Mouse (Mus musculus) spleen, adult 2 months (tissue): ENCODE measurements around the gene Ambra1. TPM values are rescaled to one million over a fixed set of nuclear protein-coding genes. Genes with fewer than 3 reads are reported as not detected.
A peak's percentile ranks its signal among the peaks of the same experiment; 100 is the strongest.

Experiments
- DNase-seq, 2 experiments: peaks; one replicate each; pipeline versions ENCODE4 v3.0.0 to v3.0.0-alpha.2; 2012 to 2021; ENCODE audit warnings: low spot score in 2 of 2, low read depth in 1 of 2
- H3K27ac ChIP-seq: fragments of 200-500 bp; 2 replicates; pipeline ENCODE4 v1.5.1; 2012; ENCODE audit warnings: low read length, inconsistent platforms; ENCODE audit not compliant: insufficient read depth
- H3K27me3 ChIP-seq: fragments of 200-500 bp; 2 replicates; pipeline ENCODE4 v1.6.1; 2012; ENCODE audit warnings: mild to moderate bottlenecking, moderate library complexity, low read length, inconsistent platforms; ENCODE audit not compliant: control insufficient read depth, insufficient read depth
- H3K36me3 ChIP-seq: fragments of 200-500 bp; 2 replicates; pipeline ENCODE4 v1.6.1; 2012; ENCODE audit warnings: mild to moderate bottlenecking, low read length, inconsistent platforms; ENCODE audit not compliant: control insufficient read depth, insufficient read depth
- H3K4me1 ChIP-seq: fragments of 200-500 bp; 2 replicates; pipeline ENCODE4 v1.6.1; 2011; ENCODE audit warnings: inconsistent platforms; ENCODE audit not compliant: control insufficient read depth, insufficient read depth, insufficient read length
- H3K4me3 ChIP-seq: fragments of 200-500 bp; 2 replicates; pipeline ENCODE4 v1.5.1; 2011; ENCODE audit warnings: mild to moderate bottlenecking, inconsistent platforms; ENCODE audit not compliant: insufficient read depth, insufficient read length; ENCODE audit errors: extremely low read depth
- CTCF ChIP-seq: fragments of 200-500 bp; IDR thresholded peaks from 2 replicates; pipeline ENCODE4 v1.5.1; 2011; ENCODE audit warnings: mild to moderate bottlenecking, inconsistent platforms; ENCODE audit not compliant: insufficient read depth, insufficient read length, insufficient replicate concordance; ENCODE audit errors: extremely low read depth
- POLR2A ChIP-seq: fragments of 200-500 bp; IDR thresholded peaks from 2 replicates; pipeline ENCODE4 v1.6.1; 2011; ENCODE audit warnings: low read depth, low read length, inconsistent platforms
- WGBS: fragments of 180-500 bp; shearing (Covaris S2); methylation state at CpG from one replicate; pipeline ENCODE4 v1.1.7; 2018; 5-methylcytosine and 5-hydroxymethylcytosine counted together
- polyA plus RNA-seq: library from polyadenylated mRNA; depleted of rRNA; stranded (reverse); fragments of >200 nt; gene quantifications from 2 replicates; pipeline ENCODE4 v1.2.3, GENCODE M21; 2012

Ambra1 gene
- polyA plus RNA-seq, 1 experiment = 20.0 TPM

DNA sequence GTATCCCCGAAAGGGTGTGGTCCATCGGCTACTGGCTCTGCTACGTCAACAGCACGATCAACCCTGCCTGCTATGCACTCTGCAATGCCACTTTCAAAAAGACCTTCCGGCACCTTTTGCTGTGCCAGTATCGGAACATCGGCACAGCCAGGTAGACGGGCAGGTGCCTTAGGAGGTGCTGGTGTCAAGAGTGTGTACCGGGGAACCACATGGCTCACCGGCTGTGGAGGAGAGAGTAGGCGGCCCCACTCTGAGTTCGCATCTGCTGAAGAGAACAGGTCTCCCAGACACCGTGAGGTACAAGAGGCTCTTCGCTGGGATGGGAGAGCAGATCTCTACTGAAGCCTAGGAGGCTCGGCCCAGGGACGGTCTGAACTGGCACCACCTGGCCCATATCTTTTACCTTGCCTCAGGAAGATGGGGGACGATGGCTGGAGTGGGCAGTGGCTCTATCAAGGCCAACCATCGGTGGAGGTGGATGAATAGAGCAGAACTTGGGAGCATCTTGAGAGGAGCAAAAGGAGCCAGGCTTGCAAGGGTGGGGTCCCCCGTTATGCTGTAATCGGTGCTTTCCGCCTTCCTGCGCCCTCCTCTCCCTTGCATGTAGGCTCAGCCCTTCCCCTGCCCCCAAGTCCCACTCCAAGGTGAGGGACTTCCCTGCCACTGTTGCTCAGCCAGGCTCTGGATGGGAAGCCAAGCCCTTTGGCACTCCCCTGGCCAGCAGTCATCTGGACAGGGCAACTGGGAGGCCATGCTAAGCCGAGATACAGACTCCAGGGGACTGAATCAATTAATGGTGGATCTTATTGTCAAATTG, 198.8 kb downstream of the Ambra1 start:
- no peak overlapping the region for H3K27ac ChIP-seq
- 84% methylated on average over 23 of the region's 23 CpGs for WGBS
- DNase-seq = no peak
- H3K27me3 ChIP-seq = peaks cover 4% of the 10 kb centered on the region; the same call in 1 of the 2 replicates
- H3K4me3 ChIP-seq = no peak overlapping the region
- H3K4me1 ChIP-seq = peaks cover 12% of the 10 kb centered on the region
- TF ChIP-seq POLR2A = no peak
- TF ChIP-seq CTCF = no peak
- peaks cover 10% of the 10 kb centered on the region for H3K36me3 ChIP-seq

DNA sequence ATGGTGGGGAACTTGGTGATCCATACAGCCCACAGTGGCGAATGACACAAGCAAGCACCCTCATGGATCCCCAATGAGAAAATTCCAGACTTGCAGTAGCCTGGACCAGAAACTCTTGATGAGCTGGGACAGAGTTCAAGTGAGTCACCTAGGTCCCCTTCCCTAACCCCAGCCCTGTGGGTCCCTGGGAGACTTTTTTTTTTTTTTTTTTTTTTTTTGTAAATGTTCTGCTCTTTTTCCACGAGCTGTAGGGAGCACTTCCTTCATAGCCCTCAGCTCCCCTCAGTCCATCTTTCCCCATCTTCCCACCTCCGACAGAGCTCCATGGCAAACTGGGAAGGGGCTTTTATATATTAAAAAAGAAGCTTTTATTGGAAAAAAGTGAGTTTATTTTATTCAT, 199.5 kb downstream of the Ambra1 start:
- Histone ChIP-seq H3K4me1 (peaks cover 10% of the 10 kb centered on the region), H3K27ac (no peak overlapping the region), H3K36me3 (peaks cover 13% of the 10 kb centered on the region), H3K27me3 (peaks cover 4% of the 10 kb centered on the region; the same call in 1 of the 2 replicates), H3K4me3 (no peak overlapping the region)
- WGBS = 66% methylated on average over 3 of the region's 3 CpGs
- no peak for DNase-seq
- TF ChIP-seq POLR2A = no peak
- no peak for TF ChIP-seq CTCF

DNA sequence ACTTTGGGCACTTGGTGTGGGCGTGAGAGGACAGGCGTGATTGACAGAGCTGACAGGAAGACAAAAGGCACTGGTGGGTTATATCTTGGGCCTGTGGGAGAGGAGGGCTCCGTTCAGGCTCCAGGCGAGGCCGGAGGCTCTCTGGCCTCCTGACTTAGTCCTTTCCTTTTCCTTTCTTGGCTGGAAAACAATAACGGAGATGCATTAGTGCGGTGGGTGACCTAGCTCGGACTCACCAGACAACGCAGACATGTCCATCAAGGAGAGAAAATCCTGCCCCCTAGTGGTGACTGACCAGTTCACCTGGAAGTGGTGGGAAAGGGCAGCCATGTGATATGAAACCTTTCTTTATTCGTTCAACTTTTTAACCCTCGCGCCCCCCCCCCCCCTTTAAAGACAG, 200.0 kb downstream of the Ambra1 start:
- 36% methylated on average over 12 of the region's 12 CpGs for WGBS
- peaks cover 4% of the 10 kb centered on the region; the same call in 1 of the 2 replicates for H3K27me3 ChIP-seq
- peak; percentile 26; the same call in 1 of the 2 replicates for TF ChIP-seq CTCF
- TF ChIP-seq POLR2A = no peak
- no peak overlapping the region for H3K27ac ChIP-seq
- H3K4me3 ChIP-seq = no peak overlapping the region
- no peak for DNase-seq
- H3K36me3 ChIP-seq = peaks cover 17% of the 10 kb centered on the region
- peaks cover 10% of the 10 kb centered on the region for H3K4me1 ChIP-seq

DNA sequence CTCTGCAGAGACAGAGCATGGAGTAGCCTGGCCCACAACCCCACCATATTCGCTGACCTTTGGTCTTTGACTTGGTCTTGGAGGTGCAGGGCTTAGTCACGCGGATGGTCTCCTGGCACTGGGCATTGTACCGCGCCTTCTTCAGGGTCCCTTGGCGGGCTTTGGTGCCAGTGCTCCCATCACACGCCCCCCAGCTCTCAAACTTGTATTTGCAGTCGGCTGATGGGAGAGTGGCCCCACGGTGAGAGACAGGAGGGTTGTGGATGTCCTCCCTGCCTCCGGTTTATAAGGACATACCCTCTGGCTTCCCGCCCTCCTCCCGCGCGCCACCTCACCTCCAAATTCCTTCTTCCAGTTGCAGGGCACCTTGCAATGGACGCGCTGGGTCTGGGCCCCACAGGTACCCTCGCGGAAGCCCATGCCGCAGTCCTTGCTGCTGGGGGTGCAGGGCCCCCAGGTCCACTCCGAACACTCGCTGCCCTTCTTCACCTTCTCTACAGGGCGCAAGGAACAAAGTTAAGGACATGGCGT, 200.9 kb downstream of the Ambra1 start:
- H3K36me3 ChIP-seq = peaks cover 24% of the 10 kb centered on the region
- H3K4me1 ChIP-seq = peaks cover 10% of the 10 kb centered on the region
- DNase-seq = no peak
- TF ChIP-seq CTCF (no peak), POLR2A (no peak)
- peaks cover 4% of the 10 kb centered on the region; the same call in 1 of the 2 replicates for H3K27me3 ChIP-seq
- WGBS = 43% methylated on average over 23 of the region's 23 CpGs
- no peak overlapping the region for H3K27ac ChIP-seq
- no peak overlapping the region for H3K4me3 ChIP-seq

DNA sequence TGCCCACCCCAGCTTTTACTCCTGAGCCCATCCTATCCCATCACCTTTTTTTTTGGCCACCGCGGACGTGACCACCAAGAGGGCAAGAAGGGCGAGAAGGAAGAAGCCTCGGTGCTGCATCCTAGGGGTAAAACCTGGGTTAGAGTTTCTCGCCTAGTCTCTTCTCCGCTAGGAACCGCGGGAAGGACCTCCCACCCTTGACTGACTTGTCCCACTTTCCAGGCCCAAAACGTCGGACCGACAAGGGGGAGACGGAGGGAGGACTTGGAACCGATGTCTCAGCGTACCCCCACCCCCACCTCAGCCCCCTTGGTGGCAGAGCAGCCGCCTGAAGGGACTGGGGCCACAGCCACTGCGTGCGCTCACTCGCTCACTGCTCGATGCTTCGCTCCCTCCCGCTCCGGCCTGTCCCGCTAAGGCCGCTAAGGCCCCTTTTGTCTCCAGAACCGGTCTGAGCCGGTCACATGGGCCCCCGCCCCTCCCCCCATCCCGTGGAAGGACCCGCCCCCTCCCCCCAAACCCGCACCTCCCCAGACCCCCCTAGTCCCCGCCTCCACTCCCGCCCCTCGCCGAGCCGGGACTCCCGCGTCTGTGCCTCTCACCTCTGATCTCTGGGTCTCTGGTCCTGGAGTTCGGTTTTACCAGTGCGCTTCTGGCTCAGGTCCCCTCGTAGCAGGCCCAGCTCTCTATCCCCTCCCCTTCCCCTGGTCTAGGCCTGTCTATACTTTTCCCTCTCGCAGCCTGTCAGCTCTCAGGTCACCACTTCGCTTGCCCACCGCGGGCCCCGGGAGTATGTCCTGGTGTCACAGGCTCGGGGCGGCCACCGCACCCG, 201.6 kb downstream of the Ambra1 start:
- TF ChIP-seq CTCF (no peak), POLR2A (no peak)
- H3K36me3 ChIP-seq = peaks cover 31% of the 10 kb centered on the region
- no peak overlapping the region for H3K27ac ChIP-seq
- H3K27me3 ChIP-seq = peaks cover 4% of the 10 kb centered on the region; the same call in 1 of the 2 replicates
- H3K4me1 ChIP-seq = peaks cover 10% of the 10 kb centered on the region
- WGBS = 16% methylated on average over 49 of the region's 50 CpGs
- no peak for DNase-seq
- no peak overlapping the region for H3K4me3 ChIP-seq

DNA sequence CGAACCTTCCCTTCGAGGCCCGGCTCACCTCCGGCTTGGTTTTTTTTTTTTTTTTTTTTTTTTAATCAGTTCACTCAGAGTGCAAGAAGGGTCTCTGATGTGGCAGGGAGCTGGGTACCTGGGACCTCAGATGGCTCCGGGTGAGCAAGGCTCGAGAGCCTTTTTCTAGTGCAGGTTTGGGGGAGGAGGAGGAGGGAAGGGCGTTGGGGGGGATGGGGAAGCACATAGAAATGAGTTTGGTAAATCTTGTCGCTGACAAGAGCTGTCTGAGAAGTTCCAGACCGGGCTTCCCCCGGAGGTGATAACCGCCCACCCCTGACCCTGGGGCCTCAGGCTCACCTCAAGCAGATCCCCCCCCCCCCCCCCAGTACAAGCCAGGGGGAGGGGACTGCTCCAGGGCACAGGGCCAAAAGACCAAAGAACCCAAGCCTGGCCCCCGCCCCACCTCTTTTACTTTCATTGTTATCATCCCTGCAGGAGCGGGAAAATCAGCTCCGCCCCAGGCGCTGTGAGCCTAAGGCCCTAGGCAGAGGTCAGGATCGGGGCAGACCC, 202.3 kb downstream of the Ambra1 start, which contains the start of gene Mdk:
Mdk (minus strand) TSS at position 138 of the 552 bp plus-strand sequence.
- DNase-seq = no peak
- Histone ChIP-seq H3K27me3 (peaks cover 4% of the 10 kb centered on the region; the same call in 1 of the 2 replicates), H3K27ac (no peak within 1 kb of the TSS), H3K4me1 (peaks cover 10% of the 10 kb centered on the region), H3K36me3 (peaks cover 38% of the 10 kb centered on the region), H3K4me3 (no peak within 1 kb of the TSS)
- WGBS = 19% methylated on average over 16 of the region's 16 CpGs
- TF ChIP-seq CTCF (no peak), POLR2A (no peak)
